Comparison of ENCODE assay signal across 8 mouse cellular contexts in the genomic region with DNA sequence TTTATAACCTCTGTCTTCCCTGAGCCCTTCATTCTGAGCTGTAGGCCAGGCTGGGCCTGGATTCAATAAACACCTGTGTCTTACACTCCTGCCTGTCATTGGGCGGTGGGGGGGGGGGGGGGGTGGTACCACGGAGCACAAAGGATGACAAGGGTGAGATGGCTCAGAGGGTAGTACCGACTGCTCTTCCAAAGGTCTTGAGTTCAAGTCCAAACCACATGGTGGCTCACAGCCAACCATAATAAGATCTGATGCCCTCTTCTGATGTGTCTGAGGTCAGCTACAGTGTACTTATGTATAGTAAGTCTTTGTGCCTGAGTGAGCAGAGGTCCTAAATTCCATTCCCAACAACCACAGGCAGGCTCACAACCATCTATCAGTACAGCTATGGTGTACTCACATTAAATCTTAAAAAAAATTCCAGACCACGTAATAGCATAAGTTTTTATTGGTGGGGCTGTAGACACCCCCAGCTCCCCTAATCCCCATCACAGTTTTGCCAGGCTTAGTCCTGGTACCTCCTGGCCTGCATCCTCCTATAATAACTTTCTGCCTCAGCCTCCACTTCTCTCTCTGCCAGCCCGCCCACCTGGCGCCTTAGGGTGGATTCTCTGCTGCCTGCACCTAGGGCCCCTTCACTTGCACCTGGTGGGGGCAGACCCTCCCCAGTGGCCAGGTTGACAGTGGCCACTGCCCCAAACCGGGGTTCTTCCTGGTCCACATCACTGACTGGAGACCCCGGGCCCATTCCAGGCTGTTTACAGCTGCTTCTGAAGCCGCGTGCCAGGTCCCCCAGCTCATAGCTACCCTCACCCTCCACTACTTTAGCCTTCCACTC. TPM values are rescaled to one million over a fixed set of nuclear protein-coding genes. Genes with fewer than 3 reads are reported as not detected.
DNase-seq lines count a peak whose midpoint lies in the region; ATAC-seq lines count a peak whose summit lies in the region.

No protein-coding gene starts in this region.

- H3K36me3 ChIP-seq in megakaryocyte, embryonic 14.5 days (replicated peaks; ENCODE audit: low read length) = peaks cover 62% of the 10 kb centered on the region
- peaks cover 73% of the 10 kb centered on the region for H3K36me3 ChIP-seq in limb, embryonic 15.5 days

- H3K27ac ChIP-seq in limb, embryonic 15.5 days = peak overlapping the region; percentile 72

- peaks cover 3% of the 10 kb centered on the region for H3K27me3 ChIP-seq in megakaryocyte, embryonic 14.5 days (replicated peaks)
- no peaks in the 10 kb centered on the region for H3K27me3 ChIP-seq in limb, embryonic 15.5 days

- ATAC-seq in megakaryocyte, adult 5-6 weeks (ENCODE audit: poor library complexity, severe bottlenecking) = no peak
- ATAC-seq in limb, embryonic 15.5 days (ENCODE audit: insufficient number of reproducible peaks, low FRiP score, low TSS enrichment, low read depth) = no peak
- no peak for ATAC-seq in megakaryocyte-erythroid progenitor cell, adult 5-6 weeks (replicated peaks; ENCODE audit: low FRiP score, low TSS enrichment, poor library complexity, severe bottlenecking)

- peaks cover 66% of the 10 kb centered on the region for H3K4me1 ChIP-seq in megakaryocyte, embryonic 14.5 days
- H3K4me1 ChIP-seq in limb, embryonic 15.5 days = peaks cover 31% of the 10 kb centered on the region

- 42% methylated on average over 10 of the region's 10 CpGs for WGBS in limb, embryonic 15.5 days

- no peaks in the 10 kb centered on the region for H3K9me3 ChIP-seq in megakaryocyte, embryonic 14.5 days
- H3K9me3 ChIP-seq in limb, embryonic 15.5 days = no peaks in the 10 kb centered on the region

- peak; percentile 35 for DNase-seq in adrenal gland, adult 2 months
- no peak for DNase-seq in adrenal gland, postnatal 10 days
- DNase-seq in spleen, adult 12 weeks (ENCODE audit: low spot score) = no peak
- DNase-seq in urinary bladder, adult 2 months (ENCODE audit: low spot score) = no peak

- no peak overlapping the region for H3K9ac ChIP-seq in limb, embryonic 15.5 days

- H3K4me2 ChIP-seq in limb, embryonic 15.5 days = no peak overlapping the region

- peak overlapping the region; percentile 67 for H3K4me3 ChIP-seq in megakaryocyte, embryonic 14.5 days (replicated peaks)
- no peak overlapping the region for H3K4me3 ChIP-seq in limb, embryonic 15.5 days

RNA-seq across cellular contexts. Expression of gene Prtn3, which starts 9.7 kb away (rescaled TPM):
- under 1 TPM; 0.62 to 0.63 TPM for total RNA-seq in adrenal gland, adult 2 months (2021)
- 3.4 and 4.1 TPM in 2 replicates for polyA plus RNA-seq in adrenal gland, adult 2 months (2012; rRNA removed)
- 1 to 10 TPM; 1.5 to 2.8 TPM for total RNA-seq in adrenal gland, postnatal 10 days (2021)
- 96.7 and 434 TPM in 2 replicates for polyA plus RNA-seq in megakaryocyte, embryonic 14.5 days (2012; ENCODE audit: insufficient read depth, low replicate concordance)
- 322 and 372 TPM in 2 replicates for total RNA-seq in megakaryocyte, adult 5-6 weeks (2015)
- total RNA-seq in megakaryocyte, adult 5-6 weeks (2017) = 92.6 and 97.3 TPM in 2 replicates
- 3.7 and 5.1 TPM in 2 replicates for polyA plus RNA-seq in limb, embryonic 15.5 days (2015; fragmentation: Nextera tagmentation; extraction: Ambion mirVana)
- 0.62 and 1.0 TPM in 2 replicates for polyA plus RNA-seq in urinary bladder, adult 2 months (2012; rRNA removed)
- 2.5 and 8.7 TPM in 2 replicates for total RNA-seq in megakaryocyte-erythroid progenitor cell, adult 5-6 weeks (2014; fragmentation: Nextera tagmentation)
- 0.56 and 5.9 TPM in 2 replicates for total RNA-seq in megakaryocyte-erythroid progenitor cell, adult 5-6 weeks (2017)

RNA-seq across cellular contexts. Expression of gene Plppr3, which starts 9.9 kb away (rescaled TPM):
- 1 to 10 TPM; 1.2 to 2.2 TPM for total RNA-seq in adrenal gland, adult 2 months (2021)
- 4.2 and 4.6 TPM in 2 replicates for polyA plus RNA-seq in adrenal gland, adult 2 months (2012; rRNA removed)
- total RNA-seq in adrenal gland, postnatal 10 days (2021) = 1 to 10 TPM; 3.4 to 4.3 TPM
- 0.80 and 16.9 TPM in 2 replicates for polyA plus RNA-seq in megakaryocyte, embryonic 14.5 days (2012; ENCODE audit: insufficient read depth, low replicate concordance)
- 6.2 and 10.6 TPM in 2 replicates for total RNA-seq in megakaryocyte, adult 5-6 weeks (2015)
- total RNA-seq in megakaryocyte, adult 5-6 weeks (2017) = 13.2 and 17.6 TPM in 2 replicates
- polyA plus RNA-seq in limb, embryonic 15.5 days (2015; fragmentation: Nextera tagmentation; extraction: Ambion mirVana) = 53.0 and 60.1 TPM in 2 replicates
- polyA plus RNA-seq in urinary bladder, adult 2 months (2012; rRNA removed) = 1.8 TPM in 2 replicates
- not detected in 2 replicates for total RNA-seq in megakaryocyte-erythroid progenitor cell, adult 5-6 weeks (2014; fragmentation: Nextera tagmentation)
- total RNA-seq in megakaryocyte-erythroid progenitor cell, adult 5-6 weeks (2017) = 5.8 and 15.0 TPM in 2 replicates

RNA-seq across cellular contexts. Expression of gene Ptbp1, which starts 10.3 kb away (rescaled TPM):
- total RNA-seq in adrenal gland, adult 2 months (2021) = 100 to 1,000 TPM; 217 to 332 TPM
- 175 and 259 TPM in 2 replicates for polyA plus RNA-seq in adrenal gland, adult 2 months (2012; rRNA removed)
- total RNA-seq in adrenal gland, postnatal 10 days (2021) = 100 to 1,000 TPM; 267 to 270 TPM
- 849 and 1,831 TPM in 2 replicates for polyA plus RNA-seq in megakaryocyte, embryonic 14.5 days (2012; ENCODE audit: insufficient read depth, low replicate concordance)
- 138 and 144 TPM in 2 replicates for total RNA-seq in megakaryocyte, adult 5-6 weeks (2015)
- 97.9 and 133 TPM in 2 replicates for total RNA-seq in megakaryocyte, adult 5-6 weeks (2017)
- polyA plus RNA-seq in limb, embryonic 15.5 days (2015; fragmentation: Nextera tagmentation; extraction: Ambion mirVana) = 301 and 303 TPM in 2 replicates
- 140 and 166 TPM in 2 replicates for polyA plus RNA-seq in urinary bladder, adult 2 months (2012; rRNA removed)
- total RNA-seq in megakaryocyte-erythroid progenitor cell, adult 5-6 weeks (2014; fragmentation: Nextera tagmentation) = 423 and 470 TPM in 2 replicates
- 149 and 201 TPM in 2 replicates for total RNA-seq in megakaryocyte-erythroid progenitor cell, adult 5-6 weeks (2017)

RNA-seq across cellular contexts. Expression of gene Elane, which starts 21.5 kb away (rescaled TPM):
- total RNA-seq in adrenal gland, adult 2 months (2021) = under 1 TPM; 0.49 to 0.79 TPM
- polyA plus RNA-seq in adrenal gland, adult 2 months (2012; rRNA removed) = 0.34 and 1.1 TPM in 2 replicates
- total RNA-seq in adrenal gland, postnatal 10 days (2021) = 1 to 10 TPM; 2.1 to 2.3 TPM
- 5.6 and 23.2 TPM in 2 replicates for polyA plus RNA-seq in megakaryocyte, embryonic 14.5 days (2012; ENCODE audit: insufficient read depth, low replicate concordance)
- total RNA-seq in megakaryocyte, adult 5-6 weeks (2015) = 348 and 366 TPM in 2 replicates
- total RNA-seq in megakaryocyte, adult 5-6 weeks (2017) = 161 and 164 TPM in 2 replicates
- 0.36 and 0.40 TPM in 2 replicates for polyA plus RNA-seq in limb, embryonic 15.5 days (2015; fragmentation: Nextera tagmentation; extraction: Ambion mirVana)
- 0.19 TPM in 1 of 2 replicates, not detected in the other for polyA plus RNA-seq in urinary bladder, adult 2 months (2012; rRNA removed)
- 10.5 TPM in 1 of 2 replicates, not detected in the other for total RNA-seq in megakaryocyte-erythroid progenitor cell, adult 5-6 weeks (2014; fragmentation: Nextera tagmentation)
- total RNA-seq in megakaryocyte-erythroid progenitor cell, adult 5-6 weeks (2017) = 0.23 and 1.3 TPM in 2 replicates

RNA-seq across cellular contexts. Expression of gene Cfd, which starts 26.1 kb away (rescaled TPM):
- 1,000 to 10,000 TPM; 2,358 to 4,405 TPM for total RNA-seq in adrenal gland, adult 2 months (2021)
- polyA plus RNA-seq in adrenal gland, adult 2 months (2012; rRNA removed) = 4,988 and 13,425 TPM in 2 replicates
- total RNA-seq in adrenal gland, postnatal 10 days (2021) = 100 to 1,000 TPM; 316 to 348 TPM
- not detected in 2 replicates for polyA plus RNA-seq in megakaryocyte, embryonic 14.5 days (2012; ENCODE audit: insufficient read depth, low replicate concordance)
- not detected in 2 replicates for total RNA-seq in megakaryocyte, adult 5-6 weeks (2015)
- not detected in 2 replicates for total RNA-seq in megakaryocyte, adult 5-6 weeks (2017)
- 0.27 TPM in 1 of 2 replicates, not detected in the other for polyA plus RNA-seq in limb, embryonic 15.5 days (2015; fragmentation: Nextera tagmentation; extraction: Ambion mirVana)
- polyA plus RNA-seq in urinary bladder, adult 2 months (2012; rRNA removed) = 564 and 1,194 TPM in 2 replicates
- total RNA-seq in megakaryocyte-erythroid progenitor cell, adult 5-6 weeks (2014; fragmentation: Nextera tagmentation) = not detected in 2 replicates
- not detected in 2 replicates for total RNA-seq in megakaryocyte-erythroid progenitor cell, adult 5-6 weeks (2017)

Comparison
In these comparisons a context has a peak if more than half of its experiments do, and no peak if none do; other contexts are left out.
1. RNA of gene Prtn3, which starts 9.7 kb away (total RNA-seq): 92.6 to 372 TPM in megakaryocyte, adult 5-6 weeks; 1.5 to 2.8 TPM in adrenal gland, postnatal 10 days, 0.56 to 8.7 TPM in megakaryocyte-erythroid progenitor cell, adult 5-6 weeks and 0.62 to 0.63 TPM in adrenal gland, adult 2 months; every median in the first group is over 4 times any median in the second.